Mouse (Mus musculus): ENCODE data around the gene Syndig1. TPM values are rescaled to one million over a fixed set of nuclear protein-coding genes. Genes with fewer than 3 reads are reported as not detected.

The Syndig1 gene
- polyA plus RNA-seq, 1 experiment from 2014 or later, result 9.0 TPM

GRCm38 (mm10) chr2:149830536-149831458 lies 1.8 kb downstream of the Syndig1 start, which contains the start of gene C530025M09Rik:
TSS of gene C530025M09Rik (minus strand) at chr2:149831213.
- ATAC-seq (replicated peaks; ENCODE audit: low FRiP score), result peak; percentile 92
- H3K4me3 ChIP-seq (ENCODE audit: low read depth, low read length), result peak within 1 kb of the TSS; percentile 55
- no peak within 1 kb of the TSS for H3K27ac ChIP-seq (ENCODE audit: low read depth, low read length)
- no peaks in the 10 kb centered on the region for H3K9me3 ChIP-seq (ENCODE audit: control insufficient read depth, low read length)
- under 1% methylated on average over 80 of the region's 82 CpGs for WGBS
- no peaks in the 10 kb centered on the region for H3K36me3 ChIP-seq (ENCODE audit: control insufficient read depth, insufficient read depth, low read length)
- H3K4me1 ChIP-seq (replicated peaks; ENCODE audit: control insufficient read depth, insufficient read depth, low read length), result peaks cover 7% of the 10 kb centered on the region; the same call in 1 of the 2 replicates
- peak; percentile 86 for DNase-seq (ENCODE audit: low spot score)
- H3K4me2 ChIP-seq (ENCODE audit: low read depth, low read length, severe bottlenecking), result peak within 1 kb of the TSS; percentile 74
- peaks cover 24% of the 10 kb centered on the region for H3K27me3 ChIP-seq (ENCODE audit: control insufficient read depth, insufficient read depth, low read length)
- peak within 1 kb of the TSS; percentile 64 for H3K9ac ChIP-seq (ENCODE audit: low read length)

- H3K4me1 ChIP-seq (replicated peaks; ENCODE audit: control insufficient read depth, insufficient read depth, low read length), result peaks cover 7% of the 10 kb centered on the region; the same call in 1 of the 2 replicates
- no peaks in the 10 kb centered on the region for H3K36me3 ChIP-seq (ENCODE audit: control insufficient read depth, insufficient read depth, low read length)
- H3K27ac ChIP-seq (ENCODE audit: low read depth, low read length), result no peak overlapping the region
- H3K4me3 ChIP-seq (ENCODE audit: low read depth, low read length), result peak overlapping the region; percentile 55
- peak overlapping the region; percentile 74 for H3K4me2 ChIP-seq (ENCODE audit: low read depth, low read length, severe bottlenecking)
- peaks cover 24% of the 10 kb centered on the region for H3K27me3 ChIP-seq (ENCODE audit: control insufficient read depth, insufficient read depth, low read length)
- no peaks in the 10 kb centered on the region for H3K9me3 ChIP-seq (ENCODE audit: control insufficient read depth, low read length)
- WGBS, result 2% methylated on average over 29 of the region's 29 CpGs
- DNase-seq (ENCODE audit: low spot score), result peak; percentile 52
- peak overlapping the region; percentile 64 for H3K9ac ChIP-seq (ENCODE audit: low read length)
- peak; percentile 20; the same call in 1 of the 2 replicates for ATAC-seq (replicated peaks; ENCODE audit: low FRiP score)
These were observed 2.6 kb downstream of the Syndig1 start for GRCm38 (mm10) chr2:149831459-149832245.

GRCm38 (mm10) chr2:149832301-149832700 lies 3.3 kb downstream of the Syndig1 start:
- Histone ChIP-seq H3K9ac (ENCODE audit: low read length) (no peak overlapping the region), H3K36me3 (ENCODE audit: control insufficient read depth, insufficient read depth, low read length) (no peaks in the 10 kb centered on the region), H3K9me3 (ENCODE audit: control insufficient read depth, low read length) (no peaks in the 10 kb centered on the region), H3K4me3 (ENCODE audit: low read depth, low read length) (peak overlapping the region; percentile 55), H3K27ac (ENCODE audit: low read depth, low read length) (no peak overlapping the region), H3K4me1 (replicated peaks; ENCODE audit: control insufficient read depth, insufficient read depth, low read length) (peaks cover 7% of the 10 kb centered on the region; the same call in 1 of the 2 replicates), H3K4me2 (ENCODE audit: low read depth, low read length, severe bottlenecking) (peak overlapping the region; percentile 74), H3K27me3 (ENCODE audit: control insufficient read depth, insufficient read depth, low read length) (peaks cover 24% of the 10 kb centered on the region)
- WGBS, result 2% methylated on average over 5 of the region's 5 CpGs
- ATAC-seq (replicated peaks; ENCODE audit: low FRiP score) (no peak), DNase-seq (ENCODE audit: low spot score) (no peak)

GRCm38 (mm10) chr2:149835091-149835490 lies 6.1 kb downstream of the Syndig1 start:
- ATAC-seq (replicated peaks; ENCODE audit: low FRiP score), result no peak
- Histone ChIP-seq H3K4me1 (replicated peaks; ENCODE audit: control insufficient read depth, insufficient read depth, low read length) (peaks cover 5% of the 10 kb centered on the region; the same call in 1 of the 2 replicates), H3K27me3 (ENCODE audit: control insufficient read depth, insufficient read depth, low read length) (peaks cover 19% of the 10 kb centered on the region), H3K9me3 (ENCODE audit: control insufficient read depth, low read length) (no peaks in the 10 kb centered on the region), H3K27ac (ENCODE audit: low read depth, low read length) (no peak overlapping the region), H3K36me3 (ENCODE audit: control insufficient read depth, insufficient read depth, low read length) (no peaks in the 10 kb centered on the region), H3K4me3 (ENCODE audit: low read depth, low read length) (no peak overlapping the region), H3K9ac (ENCODE audit: low read length) (no peak overlapping the region), H3K4me2 (ENCODE audit: low read depth, low read length, severe bottlenecking) (no peak overlapping the region)
- WGBS, result 80% methylated on average over 1 of the region's 1 CpGs
- no peak for DNase-seq (ENCODE audit: low spot score)

GRCm38 (mm10) chr2:149836471-149837135 lies 7.6 kb downstream of the Syndig1 start:
- H3K27me3 ChIP-seq (ENCODE audit: control insufficient read depth, insufficient read depth, low read length), result peaks cover 9% of the 10 kb centered on the region; the same call in 1 of the 2 replicates
- H3K4me1 ChIP-seq (replicated peaks; ENCODE audit: control insufficient read depth, insufficient read depth, low read length), result no peaks in the 10 kb centered on the region
- H3K4me3 ChIP-seq (ENCODE audit: low read depth, low read length), result no peak overlapping the region
- DNase-seq (ENCODE audit: low spot score) (no peak), ATAC-seq (replicated peaks; ENCODE audit: low FRiP score) (no peak)
- no peak overlapping the region for H3K9ac ChIP-seq (ENCODE audit: low read length)
- WGBS, result 89% methylated on average over 2 of the region's 2 CpGs
- no peak overlapping the region for H3K27ac ChIP-seq (ENCODE audit: low read depth, low read length)
- H3K9me3 ChIP-seq (ENCODE audit: control insufficient read depth, low read length), result no peaks in the 10 kb centered on the region
- no peaks in the 10 kb centered on the region for H3K36me3 ChIP-seq (ENCODE audit: control insufficient read depth, insufficient read depth, low read length)
- H3K4me2 ChIP-seq (ENCODE audit: low read depth, low read length, severe bottlenecking), result no peak overlapping the region

GRCm38 (mm10) chr2:149839666-149840065 lies 10.7 kb downstream of the Syndig1 start:
- no peak overlapping the region for H3K4me2 ChIP-seq (ENCODE audit: low read depth, low read length, severe bottlenecking)
- H3K4me3 ChIP-seq (ENCODE audit: low read depth, low read length), result no peak overlapping the region
- H3K27me3 ChIP-seq (ENCODE audit: control insufficient read depth, insufficient read depth, low read length), result no peaks in the 10 kb centered on the region
- no peak for DNase-seq (ENCODE audit: low spot score)
- H3K9me3 ChIP-seq (ENCODE audit: control insufficient read depth, low read length), result no peaks in the 10 kb centered on the region
- H3K4me1 ChIP-seq (replicated peaks; ENCODE audit: control insufficient read depth, insufficient read depth, low read length), result no peaks in the 10 kb centered on the region
- no peaks in the 10 kb centered on the region for H3K36me3 ChIP-seq (ENCODE audit: control insufficient read depth, insufficient read depth, low read length)
- no peak overlapping the region for H3K9ac ChIP-seq (ENCODE audit: low read length)
- WGBS, result 98% methylated on average over 2 of the region's 2 CpGs
- no peak overlapping the region for H3K27ac ChIP-seq (ENCODE audit: low read depth, low read length)
- ATAC-seq (replicated peaks; ENCODE audit: low FRiP score), result no peak

- ATAC-seq (replicated peaks; ENCODE audit: low FRiP score) (no peak), DNase-seq (ENCODE audit: low spot score) (no peak)
- Histone ChIP-seq H3K4me1 (replicated peaks; ENCODE audit: control insufficient read depth, insufficient read depth, low read length) (no peaks in the 10 kb centered on the region), H3K36me3 (ENCODE audit: control insufficient read depth, insufficient read depth, low read length) (no peaks in the 10 kb centered on the region), H3K9me3 (ENCODE audit: control insufficient read depth, low read length) (no peaks in the 10 kb centered on the region), H3K27me3 (ENCODE audit: control insufficient read depth, insufficient read depth, low read length) (no peaks in the 10 kb centered on the region), H3K27ac (ENCODE audit: low read depth, low read length) (no peak overlapping the region), H3K4me2 (ENCODE audit: low read depth, low read length, severe bottlenecking) (no peak overlapping the region), H3K4me3 (ENCODE audit: low read depth, low read length) (no peak overlapping the region), H3K9ac (ENCODE audit: low read length) (no peak overlapping the region)
- WGBS, result 82% methylated on average over 2 of the region's 2 CpGs
These were observed 15.6 kb downstream of the Syndig1 start for GRCm38 (mm10) chr2:149844575-149844974.

- Histone ChIP-seq H3K36me3 (ENCODE audit: control insufficient read depth, insufficient read depth, low read length) (no peaks in the 10 kb centered on the region), H3K27me3 (ENCODE audit: control insufficient read depth, insufficient read depth, low read length) (no peaks in the 10 kb centered on the region), H3K27ac (ENCODE audit: low read depth, low read length) (no peak overlapping the region), H3K4me2 (ENCODE audit: low read depth, low read length, severe bottlenecking) (no peak overlapping the region), H3K4me3 (ENCODE audit: low read depth, low read length) (no peak overlapping the region), H3K9ac (ENCODE audit: low read length) (no peak overlapping the region), H3K4me1 (replicated peaks; ENCODE audit: control insufficient read depth, insufficient read depth, low read length) (no peaks in the 10 kb centered on the region), H3K9me3 (ENCODE audit: control insufficient read depth, low read length) (no peaks in the 10 kb centered on the region)
- DNase-seq (ENCODE audit: low spot score), result no peak
- ATAC-seq (replicated peaks; ENCODE audit: low FRiP score), result no peak
- WGBS, result 78% methylated on average over 4 of the region's 4 CpGs
These were observed 19.8 kb downstream of the Syndig1 start for GRCm38 (mm10) chr2:149848778-149849177.
